Comparison of ENCODE assay signal across 7 mouse cellular contexts in the genomic region with DNA sequence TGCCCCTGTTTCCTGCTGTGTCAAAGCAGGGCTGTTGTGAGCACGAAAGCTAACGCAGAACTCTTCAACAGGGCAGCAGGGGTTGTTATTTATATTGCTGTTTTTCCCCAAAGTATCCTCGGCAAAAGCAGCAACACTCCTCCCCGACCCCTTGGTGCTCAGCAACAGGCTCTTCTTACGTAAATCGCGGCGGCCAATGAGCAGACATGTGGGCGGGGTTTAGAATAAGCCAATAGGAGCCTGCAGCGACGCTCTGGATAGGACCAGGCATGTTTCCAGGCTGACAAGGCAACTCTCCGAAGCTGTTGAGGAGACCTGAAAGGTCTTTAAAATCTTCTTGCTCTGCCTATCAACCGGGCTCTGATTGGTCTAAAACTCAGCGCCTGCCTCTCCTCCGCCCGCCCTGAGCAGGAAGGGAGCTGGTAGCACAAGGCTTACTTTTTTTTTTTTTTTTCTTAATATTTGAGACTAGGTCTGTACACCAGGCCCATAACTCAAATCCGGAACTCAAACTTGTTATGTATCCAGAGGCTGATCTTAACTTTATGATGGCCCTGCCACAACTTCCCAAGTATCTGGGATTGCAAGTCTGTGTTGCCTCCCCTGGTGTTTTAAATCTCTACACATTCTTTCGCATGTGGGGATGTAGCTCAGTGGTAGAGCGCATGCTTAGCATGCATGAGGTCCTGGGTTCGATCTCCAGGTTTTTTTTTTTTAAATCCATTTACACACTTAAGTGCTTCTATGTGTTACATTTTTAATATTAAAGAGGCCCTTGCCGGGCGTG. TPM values are rescaled to one million over a fixed set of nuclear protein-coding genes. Genes with fewer than 3 reads are reported as not detected.
DNase-seq lines count a peak whose midpoint lies in the region; ATAC-seq and TF ChIP-seq lines count a peak whose summit lies in the region.

No protein-coding gene starts in this region.

- peak overlapping the region; percentile 30 for H3K27ac ChIP-seq in embryonic facial prominence, embryonic 12.5 days
- H3K27ac ChIP-seq in kidney, adult 2 months (ENCODE audit: insufficient read depth, low read depth, low read length): peak overlapping the region; percentile 94
- peak overlapping the region; percentile 79 for H3K27ac ChIP-seq in limb, embryonic 12.5 days
- peak overlapping the region; percentile 65 for H3K27ac ChIP-seq in midbrain, embryonic 15.5 days
- peak overlapping the region; percentile 95 for H3K27ac ChIP-seq in spleen, adult 2 months (ENCODE audit: insufficient read depth, low read length)

- H3K9me3 ChIP-seq in embryonic facial prominence, embryonic 12.5 days: no peaks in the 10 kb centered on the region
- no peaks in the 10 kb centered on the region for H3K9me3 ChIP-seq in limb, embryonic 12.5 days
- H3K9me3 ChIP-seq in midbrain, embryonic 15.5 days: no peaks in the 10 kb centered on the region

- peak overlapping the region; percentile 33 for H3K4me3 ChIP-seq in embryonic facial prominence, embryonic 12.5 days
- peak overlapping the region; percentile 53 for H3K4me3 ChIP-seq in kidney, adult 2 months (ENCODE audit: insufficient read depth, low read depth, low read length)
- H3K4me3 ChIP-seq in limb, embryonic 12.5 days (replicated peaks): peak overlapping the region; percentile 42
- peak overlapping the region; percentile 48 for H3K4me3 ChIP-seq in midbrain, embryonic 15.5 days
- peak overlapping the region; percentile 70 for H3K4me3 ChIP-seq in spleen, adult 2 months (ENCODE audit: extremely low read depth, insufficient read depth, insufficient read length)

- ATAC-seq in embryonic facial prominence, embryonic 12.5 days (ENCODE audit: insufficient number of reproducible peaks, insufficient read depth, low FRiP score, low TSS enrichment): peak; percentile 92
- ATAC-seq in limb, embryonic 12.5 days (ENCODE audit: insufficient number of reproducible peaks, insufficient read depth, low FRiP score, low TSS enrichment, low read depth): peak; percentile 96
- ATAC-seq in midbrain, embryonic 15.5 days (replicated peaks): peak; percentile 93

- H3K9ac ChIP-seq in embryonic facial prominence, embryonic 12.5 days: peak overlapping the region; percentile 20; the same call in 1 of the 2 replicates
- H3K9ac ChIP-seq in limb, embryonic 12.5 days (replicated peaks): 0 out of 2 replicates have a peak overlapping the region, but pooled peaks have one; percentile 50
- peak overlapping the region; percentile 21 for H3K9ac ChIP-seq in midbrain, embryonic 15.5 days

- peak; percentile 85 for DNase-seq in adrenal gland, postnatal 25 days
- DNase-seq in heart, adult 18-20 months: peak; percentile 94 to 98
- DNase-seq in kidney, adult 2 months: peak; percentile 99
- DNase-seq in spleen, adult 2 months (ENCODE audit: low read depth in 1 of 2, low spot score in 2 of 2): peak; percentile 90 to 98

- H3K27me3 ChIP-seq in embryonic facial prominence, embryonic 12.5 days: no peaks in the 10 kb centered on the region
- H3K27me3 ChIP-seq in kidney, adult 2 months (replicated peaks; ENCODE audit: control insufficient read depth, insufficient read depth, low read length): no peaks in the 10 kb centered on the region
- no peaks in the 10 kb centered on the region for H3K27me3 ChIP-seq in limb, embryonic 12.5 days
- peaks cover 9% of the 10 kb centered on the region for H3K27me3 ChIP-seq in midbrain, embryonic 15.5 days (replicated peaks)
- no peaks in the 10 kb centered on the region for H3K27me3 ChIP-seq in spleen, adult 2 months (ENCODE audit: control insufficient read depth, insufficient read depth, low read length)

- no peaks in the 10 kb centered on the region for H3K36me3 ChIP-seq in embryonic facial prominence, embryonic 12.5 days
- H3K36me3 ChIP-seq in kidney, adult 2 months (ENCODE audit: control insufficient read depth, insufficient read depth, low read length): no peaks in the 10 kb centered on the region
- H3K36me3 ChIP-seq in limb, embryonic 12.5 days: no peaks in the 10 kb centered on the region
- no peaks in the 10 kb centered on the region for H3K36me3 ChIP-seq in midbrain, embryonic 15.5 days (replicated peaks)
- no peaks in the 10 kb centered on the region for H3K36me3 ChIP-seq in spleen, adult 2 months (ENCODE audit: control insufficient read depth, insufficient read depth, low read length)

- TF ChIP-seq CTCF in kidney, adult 2 months (conservative IDR thresholded peaks at IDR 0.05; ENCODE audit: insufficient read depth, insufficient read length, low read depth, low read length): no peak
- TF ChIP-seq CTCF in spleen, adult 2 months (IDR thresholded peaks at IDR 0.05; ENCODE audit: extremely low read depth, insufficient read depth, insufficient read length, insufficient replicate concordance): no peak

- TF ChIP-seq POLR2A in kidney, adult 2 months (IDR thresholded peaks at IDR 0.05; ENCODE audit: low read depth, low read length): peak; percentile 31
- peak; percentile 58 for TF ChIP-seq POLR2A in spleen, adult 2 months (IDR thresholded peaks at IDR 0.05; ENCODE audit: low read depth, low read length)

- peak overlapping the region; percentile 58 for H3K4me2 ChIP-seq in embryonic facial prominence, embryonic 12.5 days (replicated peaks)
- peak overlapping the region; percentile 89 for H3K4me2 ChIP-seq in limb, embryonic 12.5 days
- peak overlapping the region; percentile 97 for H3K4me2 ChIP-seq in midbrain, embryonic 15.5 days

- 20% methylated on average over 22 of the region's 22 CpGs for WGBS in embryonic facial prominence, embryonic 12.5 days
- WGBS in kidney, adult 2 months: 16% methylated on average over 22 of the region's 22 CpGs
- 21% methylated on average over 22 of the region's 22 CpGs for WGBS in limb, embryonic 12.5 days
- WGBS in midbrain, embryonic 15.5 days: 20% methylated on average over 22 of the region's 22 CpGs
- WGBS in spleen, adult 2 months: 19% methylated on average over 22 of the region's 22 CpGs

- H3K4me1 ChIP-seq in embryonic facial prominence, embryonic 12.5 days: 0 out of 2 replicates have a peak, but pooled peaks cover 4% of the 10 kb centered on the region
- peaks cover 14% of the 10 kb centered on the region for H3K4me1 ChIP-seq in kidney, adult 2 months (ENCODE audit: control insufficient read depth, insufficient read depth, low read length)
- peaks cover 14% of the 10 kb centered on the region for H3K4me1 ChIP-seq in limb, embryonic 12.5 days (replicated peaks)
- H3K4me1 ChIP-seq in midbrain, embryonic 15.5 days: peaks cover 19% of the 10 kb centered on the region
- H3K4me1 ChIP-seq in spleen, adult 2 months (ENCODE audit: control insufficient read depth, insufficient read depth, insufficient read length): no peaks in the 10 kb centered on the region; the same call in 1 of the 2 replicates

RNA-seq across cellular contexts. Expression of a gene that starts 5.3 kb away (rescaled TPM):
- 20.6 and 24.1 TPM in 2 replicates for total RNA-seq in adrenal gland, postnatal 25 days (2021)
- 10.4 and 11.4 TPM in 2 replicates for polyA plus RNA-seq in embryonic facial prominence, embryonic 12.5 days (2016; fragmentation: Nextera tagmentation; extraction: Ambion mirVana)
- total RNA-seq in heart, adult 18-20 months (2021): 1 to 10 TPM; 2.8 TPM
- polyA plus RNA-seq in kidney, adult 2 months (2012; rRNA removed): 26.7 and 29.4 TPM in 2 replicates
- polyA plus RNA-seq in limb, embryonic 12.5 days (2016; fragmentation: Nextera tagmentation; extraction: Ambion mirVana): 11.0 and 11.3 TPM in 2 replicates
- polyA plus RNA-seq in midbrain, embryonic 15.5 days (2015; fragmentation: Nextera tagmentation; extraction: Ambion mirVana): 8.1 and 9.7 TPM in 2 replicates
- polyA plus RNA-seq in spleen, adult 2 months (2012; rRNA removed): 9.3 and 9.4 TPM in 2 replicates

RNA-seq across cellular contexts. Expression of a gene that starts 17.9 kb away (rescaled TPM):
- 426 and 437 TPM in 2 replicates for total RNA-seq in adrenal gland, postnatal 25 days (2021)
- 1,152 and 1,208 TPM in 2 replicates for polyA plus RNA-seq in embryonic facial prominence, embryonic 12.5 days (2016; fragmentation: Nextera tagmentation; extraction: Ambion mirVana)
- 100 to 1,000 TPM; 326 to 345 TPM for total RNA-seq in heart, adult 18-20 months (2021)
- polyA plus RNA-seq in kidney, adult 2 months (2012; rRNA removed): 346 and 485 TPM in 2 replicates
- polyA plus RNA-seq in limb, embryonic 12.5 days (2016; fragmentation: Nextera tagmentation; extraction: Ambion mirVana): 1,138 and 1,150 TPM in 2 replicates
- 1,207 and 1,280 TPM in 2 replicates for polyA plus RNA-seq in midbrain, embryonic 15.5 days (2015; fragmentation: Nextera tagmentation; extraction: Ambion mirVana)
- polyA plus RNA-seq in spleen, adult 2 months (2012; rRNA removed): 69.5 and 73.4 TPM in 2 replicates

RNA-seq across cellular contexts. Expression of a gene that starts 19.8 kb away (rescaled TPM):
- total RNA-seq in adrenal gland, postnatal 25 days (2021): 114 and 119 TPM in 2 replicates
- 169 and 182 TPM in 2 replicates for polyA plus RNA-seq in embryonic facial prominence, embryonic 12.5 days (2016; fragmentation: Nextera tagmentation; extraction: Ambion mirVana)
- 10 to 100 TPM; 51.0 to 52.9 TPM for total RNA-seq in heart, adult 18-20 months (2021)
- polyA plus RNA-seq in kidney, adult 2 months (2012; rRNA removed): 22.2 and 32.2 TPM in 2 replicates
- 190 and 191 TPM in 2 replicates for polyA plus RNA-seq in limb, embryonic 12.5 days (2016; fragmentation: Nextera tagmentation; extraction: Ambion mirVana)
- polyA plus RNA-seq in midbrain, embryonic 15.5 days (2015; fragmentation: Nextera tagmentation; extraction: Ambion mirVana): 130 and 131 TPM in 2 replicates
- polyA plus RNA-seq in spleen, adult 2 months (2012; rRNA removed): 17.8 and 18.2 TPM in 2 replicates

RNA-seq across cellular contexts. Expression of a gene that starts 48.3 kb away (rescaled TPM):
- total RNA-seq in adrenal gland, postnatal 25 days (2021): 0.76 and 0.97 TPM in 2 replicates
- polyA plus RNA-seq in embryonic facial prominence, embryonic 12.5 days (2016; fragmentation: Nextera tagmentation; extraction: Ambion mirVana): 0.59 and 0.64 TPM in 2 replicates
- 1 to 10 TPM; 1.3 to 1.5 TPM for total RNA-seq in heart, adult 18-20 months (2021)
- 1.4 and 2.2 TPM in 2 replicates for polyA plus RNA-seq in kidney, adult 2 months (2012; rRNA removed)
- 0.23 and 0.33 TPM in 2 replicates for polyA plus RNA-seq in limb, embryonic 12.5 days (2016; fragmentation: Nextera tagmentation; extraction: Ambion mirVana)
- 0.67 and 1.0 TPM in 2 replicates for polyA plus RNA-seq in midbrain, embryonic 15.5 days (2015; fragmentation: Nextera tagmentation; extraction: Ambion mirVana)
- polyA plus RNA-seq in spleen, adult 2 months (2012; rRNA removed): 10.5 and 10.6 TPM in 2 replicates

RNA-seq across cellular contexts. Expression of a gene that starts 51.8 kb away (rescaled TPM):
- total RNA-seq in adrenal gland, postnatal 25 days (2021): 9.4 and 10.7 TPM in 2 replicates
- polyA plus RNA-seq in embryonic facial prominence, embryonic 12.5 days (2016; fragmentation: Nextera tagmentation; extraction: Ambion mirVana): 29.1 and 32.1 TPM in 2 replicates
- 1 to 10 TPM; 4.1 to 4.5 TPM for total RNA-seq in heart, adult 18-20 months (2021)
- polyA plus RNA-seq in kidney, adult 2 months (2012; rRNA removed): 2.4 and 2.9 TPM in 2 replicates
- 30.4 and 35.0 TPM in 2 replicates for polyA plus RNA-seq in limb, embryonic 12.5 days (2016; fragmentation: Nextera tagmentation; extraction: Ambion mirVana)
- polyA plus RNA-seq in midbrain, embryonic 15.5 days (2015; fragmentation: Nextera tagmentation; extraction: Ambion mirVana): 15.9 and 17.7 TPM in 2 replicates
- polyA plus RNA-seq in spleen, adult 2 months (2012; rRNA removed): 3.0 and 3.7 TPM in 2 replicates

Comparison
In these comparisons a context has a peak if more than half of its experiments do, and no peak if none do; other contexts are left out.
1. Peak in every context shown above with its lines: DNase-seq, ATAC-seq, H3K4me3 ChIP-seq and H3K27ac ChIP-seq.
2. H3K27ac ChIP-seq: peak in every context shown above with its lines; median percentile 95 in spleen, adult 2 months; 94 in kidney, adult 2 months; 79 in limb, embryonic 12.5 days; 65 in midbrain, embryonic 15.5 days; 30 in embryonic facial prominence, embryonic 12.5 days.